Mouse (Mus musculus): ENCODE measurements at regions not wholly inside any gene's neighbourhood (a gene's known extent, or its start where the extent isn't known, plus 50 kb on each side); places are given as distances from the start of the nearest gene placed in this dataset.

DNA sequence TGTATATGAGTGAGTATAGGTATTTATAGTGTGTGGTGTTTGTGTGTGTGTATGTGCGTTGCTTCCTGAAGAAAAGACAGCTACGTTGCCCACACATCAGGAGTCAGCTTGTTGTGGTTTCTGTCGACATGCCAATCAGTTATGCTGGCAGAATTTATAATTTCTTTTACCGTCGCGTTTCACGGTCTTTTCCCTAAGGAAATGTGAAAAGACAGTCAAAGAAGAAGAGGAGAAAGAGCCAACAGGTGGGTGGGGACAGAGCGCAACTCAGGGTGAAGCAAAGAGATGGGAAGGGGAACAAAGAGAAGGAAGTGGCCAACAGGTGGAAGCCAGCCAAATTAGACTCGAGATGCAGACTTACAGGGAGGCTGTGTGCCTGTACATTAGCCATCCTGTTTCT, 204.2 kb downstream of the Rpap3 start:
- no peak for DNase-seq (ENCODE audit: low read depth)

DNA sequence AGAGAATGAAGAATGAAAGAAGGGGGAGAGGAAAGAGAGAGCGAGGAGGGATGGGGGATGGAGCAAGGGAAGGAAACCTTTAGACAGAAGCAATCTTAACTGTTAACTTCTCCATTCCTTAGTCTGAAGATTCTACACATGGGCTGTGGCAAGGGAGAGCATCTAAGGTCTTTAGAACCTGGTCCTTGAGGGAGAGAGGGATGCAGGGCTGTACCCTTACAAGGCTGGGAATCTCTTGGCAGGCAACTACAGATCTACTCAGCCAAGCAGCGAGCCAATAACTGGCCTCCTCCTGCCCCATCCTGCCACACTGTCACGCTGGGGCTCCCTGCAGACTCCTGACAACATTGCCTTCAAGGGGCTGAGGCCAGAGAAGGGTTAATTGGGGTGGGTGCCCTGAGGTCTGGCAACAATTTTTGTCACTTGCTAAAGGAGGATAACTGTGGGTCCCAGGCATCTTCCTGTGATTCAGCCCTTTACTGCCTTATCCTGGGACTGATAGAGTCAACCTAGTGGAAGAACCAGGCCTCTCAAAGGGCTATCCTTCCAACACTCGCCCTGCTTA, 205.7 kb downstream of the Rpap3 start:
- DNase-seq (ENCODE audit: low read depth), result no peak

DNA sequence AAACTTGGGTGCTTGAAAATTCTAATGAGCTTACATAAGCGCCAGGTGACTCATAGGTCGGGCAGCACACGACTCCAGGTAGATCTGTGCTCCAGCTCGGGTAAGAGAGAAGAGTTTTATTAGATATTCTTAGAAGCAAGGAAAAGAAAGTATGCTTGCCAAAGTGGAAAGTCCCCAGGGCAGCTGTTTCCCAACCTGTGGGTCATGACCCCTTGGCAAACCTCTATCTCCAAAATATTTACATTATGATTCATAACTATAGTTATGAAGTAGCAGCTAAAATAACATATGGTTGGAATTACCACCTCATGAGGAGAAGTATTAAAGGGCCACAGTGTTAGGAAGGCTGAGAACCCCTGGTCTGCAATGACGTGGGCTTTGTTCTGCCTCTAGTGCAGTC, 206.4 kb downstream of the Rpap3 start:
- no peak for DNase-seq (ENCODE audit: low read depth)

DNA sequence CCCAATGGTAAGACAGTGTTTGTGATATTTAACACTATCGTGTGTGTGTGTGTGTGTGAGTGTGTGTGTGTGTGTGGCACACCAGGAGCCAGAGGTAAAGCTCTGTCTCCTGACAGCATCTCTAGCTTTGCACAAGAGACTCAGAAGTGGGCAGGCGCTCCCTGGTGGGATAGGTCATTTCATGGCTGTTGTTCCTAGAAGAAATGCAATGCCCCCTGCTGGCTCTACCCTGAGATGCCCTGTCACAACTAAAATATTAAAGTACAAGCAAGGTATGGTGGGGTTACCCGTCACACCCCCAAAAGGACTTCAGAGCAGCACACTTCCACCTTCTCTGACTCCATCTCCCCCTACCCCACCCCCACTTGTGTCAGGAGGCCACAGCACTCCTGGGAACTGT, 207.2 kb downstream of the Rpap3 start:
- DNase-seq (ENCODE audit: low read depth), result no peak

DNA sequence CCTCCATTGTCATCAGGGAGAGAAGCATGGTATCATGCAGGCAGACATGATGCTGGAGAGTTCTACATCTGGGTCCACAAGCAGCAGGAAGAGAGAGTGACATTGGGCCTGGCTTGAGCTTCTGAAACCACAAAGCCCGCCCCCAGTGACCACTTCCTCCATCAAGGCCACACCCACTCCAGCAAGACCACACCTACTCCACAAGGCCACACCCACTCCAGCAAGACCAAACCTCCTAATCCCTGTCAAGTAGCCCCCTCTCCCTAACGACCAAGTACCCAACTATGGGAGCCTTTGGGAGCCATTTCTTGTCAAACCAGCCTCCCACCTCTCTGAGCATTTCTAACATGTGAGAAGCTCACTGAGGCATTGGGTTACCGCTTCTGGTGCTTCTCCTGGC, 209.6 kb downstream of the Rpap3 start:
- no peak for DNase-seq (ENCODE audit: low read depth)

DNA sequence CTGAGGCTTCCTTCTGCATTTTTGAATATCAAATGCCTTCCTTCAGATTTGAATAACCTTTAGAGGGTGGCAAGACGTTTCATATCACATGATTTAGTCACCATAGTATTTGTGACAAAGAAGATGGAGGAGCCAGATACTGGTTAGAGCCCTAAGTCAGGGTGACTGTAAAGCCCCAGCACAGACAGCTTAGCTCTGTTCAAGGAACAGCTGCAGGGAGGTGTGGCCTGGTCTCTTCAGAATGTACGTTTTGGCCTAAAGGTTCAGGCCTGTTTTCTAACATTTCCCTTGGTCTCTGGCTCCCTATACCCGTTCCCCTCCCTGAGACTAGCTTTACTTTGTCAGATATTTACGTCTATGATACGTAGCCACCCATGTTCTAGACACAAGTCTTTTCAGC, 212.3 kb downstream of the Rpap3 start:
- DNase-seq (ENCODE audit: low read depth), result no peak

DNA sequence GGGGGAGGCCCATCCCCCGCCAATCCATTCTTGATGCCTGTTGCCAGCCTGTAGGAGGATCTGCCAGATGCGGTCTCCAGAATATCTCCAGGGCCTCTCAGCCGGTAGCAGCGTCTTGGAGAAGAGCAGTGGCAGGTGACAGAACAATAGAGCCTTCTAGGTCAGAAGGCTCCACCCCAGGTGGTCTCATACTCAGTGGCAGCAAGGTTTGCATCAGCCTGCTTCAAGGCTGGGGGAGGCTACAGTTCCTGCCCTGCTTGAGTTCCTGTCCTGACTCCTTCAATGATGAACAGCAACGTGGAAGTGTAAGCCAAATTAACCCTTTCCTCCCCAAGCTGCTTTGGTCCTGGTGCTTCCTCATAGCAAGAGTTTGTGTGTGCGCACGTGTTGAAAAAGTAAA, 213.8 kb downstream of the Rpap3 start:
- no peak for DNase-seq (ENCODE audit: low read depth)

DNA sequence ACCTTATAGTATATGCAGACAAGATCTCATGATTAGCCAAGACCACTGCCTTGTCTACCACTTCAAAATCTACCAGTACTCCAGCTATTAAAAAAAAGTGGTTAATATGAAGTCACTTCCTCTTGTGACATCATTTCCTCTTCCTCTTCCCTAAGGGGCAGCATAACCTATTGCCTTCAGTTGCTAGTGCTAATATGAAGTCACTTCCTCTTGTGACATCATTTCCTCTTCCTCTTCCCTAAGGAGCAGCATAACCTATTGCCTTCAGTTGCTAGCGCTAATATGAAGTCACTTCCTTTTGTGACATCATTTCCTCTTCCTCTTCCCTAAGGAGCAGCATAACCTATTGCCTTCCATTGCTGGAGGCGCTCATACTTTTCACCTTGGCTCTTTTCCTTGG, 218.2 kb downstream of the Rpap3 start:
- no peak for DNase-seq (ENCODE audit: low read depth)

DNA sequence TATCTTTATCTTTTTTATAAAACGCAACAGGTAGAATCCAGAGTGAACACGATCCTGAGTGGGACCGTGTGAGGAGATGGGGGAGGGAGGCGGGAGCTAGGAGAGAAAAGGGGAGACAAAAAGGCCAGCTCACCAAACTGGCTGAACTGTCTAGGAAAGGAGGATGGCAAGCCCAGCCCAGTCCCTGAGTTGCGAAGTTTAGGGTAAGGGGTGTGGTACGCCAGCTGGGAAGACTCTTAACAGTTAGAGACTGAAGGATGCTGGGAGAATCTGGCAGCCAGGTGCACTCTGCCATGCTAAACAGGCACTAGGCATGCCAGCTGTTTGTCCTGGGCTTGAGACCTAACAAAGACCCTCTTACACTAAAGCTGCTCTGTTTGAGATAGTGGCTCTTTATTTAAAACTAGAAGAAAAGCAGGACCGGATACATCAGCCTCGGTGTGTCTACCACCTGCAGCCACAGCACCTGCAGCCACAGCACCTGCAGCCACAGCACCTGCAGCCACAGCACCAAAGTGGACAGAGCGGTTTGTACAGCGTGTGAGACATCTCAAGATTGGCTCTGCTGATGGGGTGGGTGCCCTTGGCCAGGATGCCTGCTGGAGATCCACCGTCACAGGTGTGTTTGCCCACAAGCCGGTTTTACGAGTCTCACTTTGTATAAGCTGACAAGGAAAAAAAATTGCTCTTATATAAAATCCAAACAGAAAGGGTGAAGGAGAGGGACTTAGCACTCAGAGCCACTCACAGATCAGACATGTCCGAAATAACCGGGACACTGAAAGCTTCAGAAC, 225.1 kb upstream of the Amigo2 start:
- no peak for DNase-seq (ENCODE audit: low read depth)

DNA sequence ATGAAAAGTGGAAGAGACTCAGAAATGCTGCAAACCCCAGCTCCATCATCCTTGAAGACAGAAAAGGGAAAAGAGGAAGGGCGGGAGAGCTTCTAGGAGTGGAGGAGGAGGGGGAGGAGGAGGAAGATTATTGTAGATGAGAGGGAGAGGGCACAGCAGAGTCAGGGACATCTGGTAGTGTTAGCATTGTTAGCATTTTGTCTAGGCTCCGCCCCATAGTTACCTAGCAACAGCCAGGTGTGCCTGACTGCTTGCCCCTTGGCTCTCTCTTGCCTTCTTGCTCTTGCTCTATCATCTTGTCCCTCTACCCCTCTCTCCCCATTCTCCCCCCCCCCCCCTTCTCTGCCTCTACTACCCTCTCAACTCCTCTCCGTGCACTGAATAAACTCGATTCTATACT, 224.4 kb upstream of the Amigo2 start:
- DNase-seq (ENCODE audit: low read depth), result no peak

DNA sequence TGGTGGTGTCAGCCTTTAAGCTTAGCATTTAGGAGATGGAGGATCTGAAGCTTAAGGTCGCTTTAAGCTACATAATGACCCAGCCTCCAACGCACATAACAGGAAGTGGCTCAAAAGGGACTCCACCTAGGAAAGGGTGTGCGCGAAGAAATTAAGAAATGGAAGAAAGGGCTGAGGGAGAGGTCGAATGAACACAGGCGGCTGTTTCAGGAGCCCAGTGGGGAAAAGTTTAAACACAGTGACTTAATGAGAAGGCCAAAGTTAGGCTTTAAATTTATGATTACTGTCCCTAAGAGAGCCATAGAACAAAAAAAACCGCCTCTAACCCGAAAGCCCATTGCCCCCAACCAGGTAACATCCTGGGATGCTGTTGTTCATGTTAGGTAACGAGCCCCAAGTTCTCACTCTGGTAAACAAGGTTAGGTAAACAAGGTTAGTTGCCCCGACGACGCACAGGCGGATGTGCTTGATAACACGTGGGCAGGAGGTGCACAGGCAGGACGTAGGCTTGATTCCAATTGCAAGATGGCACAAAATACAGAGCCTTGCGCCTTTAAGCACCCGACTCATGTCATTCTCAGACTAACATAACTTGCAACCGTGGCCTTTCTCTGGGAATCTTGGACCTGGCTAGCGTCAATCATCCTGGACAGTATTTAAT, 222.7 kb upstream of the Amigo2 start:
- no peak for DNase-seq (ENCODE audit: low read depth)

DNA sequence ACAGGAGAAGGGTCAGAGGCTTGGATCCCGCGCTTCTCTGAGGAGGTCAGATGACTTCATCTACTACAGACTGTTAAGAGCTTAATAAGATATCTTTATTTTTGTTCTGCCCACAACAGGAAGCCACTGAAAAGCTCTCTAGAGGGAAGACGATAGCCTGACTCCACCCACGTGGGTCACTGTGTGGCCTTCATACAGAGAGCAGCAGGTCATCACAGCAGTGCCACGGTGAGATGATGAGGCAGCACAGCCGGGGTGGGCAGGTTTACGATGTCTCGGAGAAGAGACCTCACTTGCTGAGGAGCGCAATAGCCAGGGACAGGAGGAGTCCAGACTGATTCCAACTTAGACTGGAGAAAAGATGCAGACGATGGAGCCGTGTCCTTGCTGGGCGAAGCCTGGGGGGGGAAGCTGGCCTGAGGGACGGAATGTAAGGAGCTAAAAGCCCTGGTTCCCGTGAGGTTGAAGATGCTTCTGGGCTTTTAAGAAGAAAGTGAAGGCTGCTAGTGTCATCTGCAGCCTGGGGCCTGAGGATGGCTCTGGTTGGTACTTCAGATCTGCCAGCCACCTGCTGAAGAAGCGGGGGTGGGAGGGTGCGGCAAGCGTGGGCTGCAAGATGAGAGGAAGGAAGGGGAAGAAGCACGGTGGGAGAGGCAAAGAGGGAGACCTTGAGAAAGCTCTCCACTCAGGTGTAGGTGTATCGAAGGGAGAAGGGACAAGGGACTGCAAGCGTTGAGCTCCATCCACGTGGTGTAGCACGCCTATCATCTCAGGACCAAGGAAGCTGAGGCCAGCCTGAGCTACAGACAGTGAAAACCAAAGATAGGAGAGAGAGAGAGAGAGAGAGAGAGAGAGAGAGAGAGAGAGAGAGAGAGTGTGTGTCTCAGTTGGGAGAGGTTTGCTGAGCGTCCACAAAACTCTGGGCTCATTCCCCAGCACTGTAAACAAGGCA, 221.9 kb upstream of the Amigo2 start:
- DNase-seq (ENCODE audit: low read depth), result no peak

DNA sequence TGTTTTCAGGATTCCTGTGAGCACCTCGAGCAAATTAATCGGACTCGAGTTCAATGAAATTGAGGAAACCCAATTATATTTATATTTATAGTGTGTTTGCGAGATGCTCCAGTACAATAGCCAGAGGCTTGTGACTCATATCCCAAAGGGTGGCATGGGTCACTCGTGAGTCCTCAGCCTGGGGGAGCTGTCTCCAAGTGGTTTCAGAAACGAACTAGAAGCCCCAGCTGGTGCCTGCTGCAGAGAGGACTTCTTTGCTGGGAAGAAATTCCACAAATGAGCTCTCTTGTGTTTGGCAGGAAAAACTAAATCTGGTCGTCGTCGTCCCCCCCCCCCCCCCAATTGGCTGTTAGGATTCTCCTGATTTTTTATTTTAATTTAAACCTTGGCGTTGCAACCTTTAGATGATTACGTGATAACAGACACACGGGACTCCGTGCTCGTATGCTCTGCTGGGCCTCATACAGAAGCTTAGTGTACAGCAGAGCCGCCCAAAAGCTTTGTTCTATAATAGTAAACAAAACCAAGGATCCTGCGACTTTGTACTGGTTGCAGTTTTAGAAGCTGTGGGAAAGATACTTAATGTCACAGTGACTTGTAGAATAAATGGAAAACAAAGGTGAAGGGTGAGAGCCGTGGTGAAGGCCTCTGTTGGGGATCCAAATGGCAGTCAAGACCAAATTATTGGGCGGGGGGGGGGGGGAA, 220.8 kb upstream of the Amigo2 start:
- no peak for DNase-seq (ENCODE audit: low read depth)

DNA sequence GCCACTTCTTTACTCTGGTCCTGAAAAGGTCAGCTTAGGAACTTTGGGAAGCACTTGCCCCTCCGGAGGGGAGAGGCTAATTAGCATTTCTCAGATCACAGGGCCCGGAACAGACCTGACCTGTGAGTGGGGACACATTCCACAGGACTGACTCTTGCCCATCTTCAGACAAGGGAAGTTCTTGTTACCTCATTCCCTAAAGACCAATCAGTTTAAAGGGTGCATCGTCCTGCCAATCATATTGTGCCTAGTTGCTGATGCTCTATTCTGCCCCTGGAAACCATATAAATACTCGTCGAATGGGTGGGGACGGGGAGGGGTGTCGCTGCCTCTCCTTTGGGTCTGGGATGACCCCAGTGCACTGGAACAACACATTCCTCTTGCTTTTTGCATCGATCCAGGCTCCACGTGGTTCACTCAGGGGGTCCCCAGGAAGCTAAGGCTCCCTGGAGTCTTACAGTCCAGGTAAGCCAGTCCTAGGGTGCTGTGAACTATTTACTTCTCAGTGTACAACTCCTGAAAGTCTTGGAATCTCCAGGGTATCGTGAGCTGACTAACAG, 219.9 kb upstream of the Amigo2 start:
- DNase-seq (ENCODE audit: low read depth), result no peak

DNA sequence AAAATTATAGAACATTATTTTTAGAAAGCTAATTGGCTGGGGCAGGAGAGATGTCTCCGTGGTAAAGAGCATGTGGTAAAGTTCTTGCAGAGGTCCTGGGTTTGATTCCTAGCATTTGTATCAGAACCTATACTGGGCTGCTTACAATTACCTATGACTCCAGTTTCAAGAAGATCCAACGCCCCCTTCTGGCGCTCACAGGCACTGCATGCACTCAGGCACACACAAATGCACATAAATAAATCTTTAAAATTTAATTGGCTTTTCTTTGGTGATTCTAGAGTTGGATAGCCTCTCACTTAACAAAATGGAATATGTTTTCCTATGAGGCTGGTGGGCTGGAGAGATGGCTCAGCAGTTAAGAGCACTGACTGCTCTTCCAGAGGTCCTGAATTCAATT, 219.0 kb upstream of the Amigo2 start:
- no peak for DNase-seq (ENCODE audit: low read depth)

DNA sequence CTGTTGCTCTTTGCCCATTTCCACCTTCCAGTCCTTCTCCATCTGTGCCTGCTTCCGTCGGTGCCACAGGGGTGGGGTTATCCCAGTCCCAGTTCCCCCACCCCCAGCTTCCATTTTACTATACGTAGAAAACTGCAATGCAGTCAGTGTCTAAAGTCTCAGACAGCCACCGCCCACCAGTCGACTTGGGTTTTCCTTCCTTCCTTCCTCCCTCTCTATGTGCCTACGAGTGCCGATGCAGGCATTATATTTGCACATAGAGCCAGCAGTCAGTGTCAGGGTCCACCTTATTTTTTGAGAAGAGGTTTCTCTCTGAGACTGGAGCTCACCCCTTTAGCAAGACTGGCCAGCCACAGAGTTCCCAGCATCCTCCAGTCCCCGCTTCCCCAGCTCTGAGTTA, 218.3 kb upstream of the Amigo2 start:
- no peak for DNase-seq (ENCODE audit: low read depth)

DNA sequence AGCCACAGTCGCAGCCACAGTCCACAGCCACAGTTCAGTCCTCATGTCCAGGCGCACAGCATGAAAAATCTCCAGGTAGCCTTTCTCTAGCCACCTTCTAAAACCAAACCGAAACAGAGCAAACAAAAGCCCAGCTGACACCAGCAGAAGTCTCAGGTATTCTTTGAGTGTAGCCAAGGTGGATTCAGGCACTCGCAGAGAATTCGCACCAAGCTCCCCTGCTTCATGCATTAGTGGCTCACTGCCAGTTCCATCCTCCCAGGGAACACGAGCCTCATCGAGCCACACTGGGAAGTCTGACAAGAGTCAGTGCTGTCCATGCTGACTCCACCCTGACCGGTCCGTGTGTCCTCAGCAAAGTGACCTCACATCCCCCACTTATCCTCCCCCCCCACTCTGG, 217.7 kb upstream of the Amigo2 start:
- no peak for DNase-seq (ENCODE audit: low read depth)

DNA sequence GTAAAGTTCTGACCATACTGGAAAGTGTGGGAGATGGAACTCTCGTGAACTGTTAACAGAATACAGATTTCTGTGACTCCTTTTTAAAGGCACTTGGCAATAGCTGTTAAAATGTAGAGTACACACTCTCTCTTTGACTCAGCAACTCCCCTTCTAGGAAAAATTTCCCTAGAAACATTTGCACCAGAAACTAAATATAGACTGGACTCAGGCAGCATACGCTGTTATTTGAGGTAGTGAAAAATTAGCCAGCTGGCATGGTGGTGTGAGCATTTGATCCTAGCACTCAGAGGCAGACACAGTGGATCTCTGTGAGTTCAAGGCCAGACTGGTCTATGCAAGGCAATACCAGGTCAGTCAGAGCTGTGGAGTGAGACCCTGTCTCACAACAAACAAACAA, 215.5 kb upstream of the Amigo2 start:
- DNase-seq (ENCODE audit: low read depth), result no peak

DNA sequence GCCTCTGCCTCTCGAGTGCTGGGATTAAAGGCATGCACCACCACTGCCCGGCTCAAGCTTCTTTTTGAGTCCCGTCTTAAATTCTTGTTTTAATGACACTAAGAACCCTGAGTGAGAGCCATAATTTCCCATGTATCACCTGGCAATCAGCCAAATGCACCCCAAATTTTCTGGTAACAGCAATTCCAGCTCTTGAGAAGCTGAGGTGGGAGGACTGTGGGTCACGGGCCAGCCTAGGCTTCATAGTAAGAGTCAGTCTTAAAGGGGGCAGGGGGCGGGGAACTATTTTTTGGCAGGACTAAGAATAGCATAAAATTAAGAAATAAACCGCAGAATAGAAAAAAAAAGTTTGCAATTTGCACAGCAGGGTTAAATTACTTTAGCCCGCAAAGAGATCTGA, 214.9 kb upstream of the Amigo2 start:
- DNase-seq (ENCODE audit: low read depth), result no peak

DNA sequence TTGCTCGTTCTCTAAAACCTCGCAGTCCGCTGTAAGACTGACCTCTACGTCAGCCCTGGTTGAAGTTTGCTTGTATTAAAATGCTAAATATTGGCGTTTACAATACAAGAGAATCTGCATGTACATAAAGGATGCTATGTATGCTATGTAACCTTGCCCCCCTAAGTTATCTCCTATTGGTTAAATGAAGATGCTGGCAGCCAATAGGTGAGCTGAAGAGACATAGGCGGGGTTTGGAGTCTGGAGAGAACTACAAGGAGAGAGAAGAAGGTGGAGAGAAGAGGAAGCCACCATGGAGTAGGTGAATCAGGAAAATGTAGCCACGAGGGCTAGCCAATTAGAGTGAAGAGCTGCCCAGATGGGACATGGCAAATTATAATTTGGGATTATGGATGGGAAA, 214.0 kb upstream of the Amigo2 start:
- DNase-seq (ENCODE audit: low read depth), result no peak

DNA sequence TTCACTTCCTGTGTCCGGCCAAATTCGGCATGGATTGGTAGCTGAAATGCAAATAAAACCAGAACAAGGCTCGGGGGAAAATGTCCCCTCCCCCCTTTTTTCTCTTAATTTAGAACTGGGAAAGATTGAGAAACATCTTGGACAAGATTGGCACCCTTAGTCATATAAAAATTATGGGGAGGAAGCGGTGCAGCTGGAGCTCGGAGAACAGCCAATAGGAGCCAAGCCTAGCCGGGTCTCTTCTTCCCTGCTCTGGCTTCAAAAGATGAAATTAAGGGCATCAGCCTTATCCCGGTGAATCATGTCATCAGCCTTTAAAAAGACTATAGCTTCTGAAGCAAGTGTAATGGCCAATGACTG, 213.3 kb upstream of the Amigo2 start:
- DNase-seq (ENCODE audit: low read depth), result no peak

Measured in c-Kit-positive CD71-negative TER-119-negative erythroid progenitor cells, embryonic 14.5 days (primary cell).